Mouse (Mus musculus) naive thymus-derived CD4-positive, alpha-beta T cell, adult 2 months (primary cell): ENCODE data around the gene Ercc8.

Source experiments
- DNase-seq: peaks from one replicate; pipeline ENCODE4 v3.0.0-alpha.2; 2011; ENCODE audit warnings: low read depth

The Ercc8 gene

GRCm38 (mm10) chr13:108219773-108220172 lies 61.2 kb downstream of the Ercc8 start:
- no peak for DNase-seq

DNA sequence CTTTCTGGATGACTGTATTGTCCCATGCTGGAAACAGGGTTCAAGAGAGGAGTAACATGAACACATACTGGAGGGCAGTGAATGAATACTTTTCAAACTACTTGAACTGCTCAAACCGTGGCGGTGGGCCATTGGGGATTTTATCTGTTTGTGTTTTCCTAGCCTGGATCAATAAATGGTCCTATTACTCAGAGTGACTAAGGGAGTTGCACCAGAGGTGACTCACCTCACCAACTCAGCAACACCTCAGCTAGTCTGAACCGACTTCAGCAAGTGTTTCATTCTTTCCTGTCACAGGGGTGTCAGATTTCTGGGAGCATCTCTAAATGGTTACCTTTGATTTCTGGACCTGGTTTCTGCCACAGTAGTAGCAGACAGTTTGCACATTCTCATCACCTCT lies 70.7 kb downstream of the Ercc8 start:
- DNase-seq = no peak

GRCm38 (mm10) chr13:108229634-108230330 lies 71.3 kb downstream of the Ercc8 start:
- DNase-seq = no peak

DNA sequence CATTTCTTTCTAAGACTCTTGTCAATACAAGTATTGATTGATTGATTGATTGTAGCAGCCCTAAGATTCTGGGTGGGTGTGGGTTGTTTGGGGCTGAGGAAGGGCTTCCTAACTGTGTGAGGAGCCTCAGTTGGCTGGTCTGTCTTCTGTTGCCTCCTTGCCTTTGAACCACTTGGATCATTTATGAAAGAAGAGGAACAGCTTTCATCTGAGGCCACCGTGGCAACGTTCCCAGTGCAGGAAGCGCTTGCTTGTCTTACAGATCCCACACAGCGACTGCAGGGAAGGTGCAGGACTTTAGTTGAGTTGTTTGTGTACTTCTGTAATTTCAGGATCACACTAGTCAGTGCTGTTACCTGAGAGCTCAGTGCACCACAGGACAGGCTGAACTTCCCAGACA lies 81.5 kb downstream of the Ercc8 start:
- no peak for DNase-seq

DNA sequence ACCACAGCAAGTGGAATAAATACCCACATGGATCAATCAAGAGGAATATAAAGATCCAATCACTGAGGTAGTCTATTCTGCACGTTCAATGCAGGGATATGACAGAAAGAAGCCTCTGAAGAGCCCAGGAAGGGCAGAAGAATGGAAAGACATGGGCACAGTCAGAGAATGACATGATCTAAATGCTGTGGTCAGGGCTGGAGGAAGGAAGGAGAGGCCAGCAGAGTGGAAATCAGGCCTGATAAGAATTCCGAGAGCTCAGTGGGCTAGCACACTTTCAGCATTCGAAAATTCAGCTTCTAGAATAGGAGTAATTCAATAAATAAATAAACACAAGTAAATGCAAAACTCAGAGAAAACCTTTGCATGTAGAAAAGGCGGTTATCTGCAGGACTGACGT lies 83.2 kb downstream of the Ercc8 start:
- DNase-seq = no peak
